ENCODE assay signal across 8 mouse cellular contexts in the genomic region with DNA sequence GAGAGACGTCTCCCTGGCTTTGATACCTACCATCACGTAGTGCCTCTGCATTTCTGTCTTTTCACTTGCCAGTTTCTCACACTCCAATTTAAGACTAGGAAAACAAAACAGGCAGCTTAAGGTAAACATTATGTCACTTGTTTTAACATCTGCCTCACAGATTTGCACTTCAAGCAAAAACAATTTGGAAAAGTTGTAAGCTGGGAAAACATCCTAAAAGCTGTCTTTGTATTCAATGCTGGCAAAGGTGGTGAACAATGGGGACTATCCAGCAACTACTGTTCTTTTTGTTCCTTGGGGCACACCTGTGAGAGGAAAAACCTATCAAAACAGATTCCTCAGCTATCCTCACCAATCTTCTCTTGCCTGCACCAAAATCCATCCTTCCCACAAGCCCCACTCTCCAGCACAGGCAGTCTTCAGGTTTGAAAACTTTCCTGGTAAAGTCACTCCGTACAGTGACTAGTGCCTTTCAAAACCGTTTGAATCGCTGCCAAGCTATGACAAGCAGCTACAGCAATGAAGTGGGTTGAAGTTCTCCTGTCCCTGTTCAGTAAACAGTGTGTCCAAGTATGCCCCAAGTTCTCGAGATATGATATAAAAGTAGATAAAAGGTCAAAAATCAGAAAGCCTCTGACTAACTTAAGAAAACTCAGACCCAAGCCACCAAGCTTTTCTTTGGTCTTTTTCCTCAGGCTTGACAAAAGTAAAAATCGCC. TPM values are rescaled to one million over a fixed set of nuclear protein-coding genes. Genes with fewer than 3 reads are reported as not detected.
DNase-seq lines count a peak whose midpoint lies in the region; ATAC-seq and TF ChIP-seq lines count a peak whose summit lies in the region.

No protein-coding gene starts in this region.

- TF ChIP-seq CTCF in liver, adult 2 months (IDR thresholded peaks at IDR 0.05; ENCODE audit: low read depth, low read length) = no peak

- intact Hi-C loops in gastrocnemius, postnatal 36 days (cut with DNase I) = loop anchor here (5.0 to 10.0 kb wide), 2 partner anchors 56 to 133 kb away; no protein-coding TSS in a partner anchor

- no peak for TF ChIP-seq POLR2A in liver, adult 2 months (IDR thresholded peaks at IDR 0.05; ENCODE audit: extremely low read depth, insufficient read depth, low read length)

- peak overlapping the region; percentile 69 for H3K4me2 ChIP-seq in forebrain, embryonic 11.5 days (ENCODE audit: low read depth, low read length, severe bottlenecking)
- H3K4me2 ChIP-seq in hindbrain, embryonic 16.5 days (ENCODE audit: low read length) = peak overlapping the region; percentile 53
- H3K4me2 ChIP-seq in neural tube, embryonic 12.5 days (replicated peaks) = peak overlapping the region; percentile 65

- no peaks in the 10 kb centered on the region; the same call in 1 of the 2 replicates for H3K36me3 ChIP-seq in forebrain, embryonic 11.5 days (ENCODE audit: control insufficient read depth, insufficient read depth, low read length)
- H3K36me3 ChIP-seq in hindbrain, embryonic 16.5 days (ENCODE audit: control insufficient read depth, insufficient read depth, low read length) = no peaks in the 10 kb centered on the region
- peaks cover 36% of the 10 kb centered on the region for H3K36me3 ChIP-seq in liver, adult 2 months (ENCODE audit: control insufficient read depth, insufficient read depth, low read length)
- 0 out of 2 replicates have a peak, but pooled peaks cover 3% of the 10 kb centered on the region for H3K36me3 ChIP-seq in neural tube, embryonic 12.5 days

- peak; percentile 54 for DNase-seq in gastrocnemius, adult 18-20 months (ENCODE audit: low spot score)
- no peak for DNase-seq in gastrocnemius, postnatal 36 days
- DNase-seq in adrenal gland, adult (ENCODE audit: inconsistent age in 2 of 2, low spot score in 1 of 2) = peak; percentile 66 to 93
- DNase-seq in forebrain, embryonic 11.5 days (ENCODE audit: low spot score) = no peak
- peak; percentile 96 for DNase-seq in liver, adult 2 months (ENCODE audit: extremely low read depth, low read depth, low spot score)
- no peak for DNase-seq in right cerebral cortex, postnatal 14 days

- H3K9ac ChIP-seq in forebrain, embryonic 11.5 days (ENCODE audit: low read length) = peak overlapping the region; percentile 96
- H3K9ac ChIP-seq in hindbrain, embryonic 16.5 days (ENCODE audit: low read depth, low read length) = peak overlapping the region; percentile 86
- peak overlapping the region; percentile 73 for H3K9ac ChIP-seq in liver, adult 2 months (ENCODE audit: low read depth, low read length)
- peak overlapping the region; percentile 88; the same call in 1 of the 2 replicates for H3K9ac ChIP-seq in neural tube, embryonic 12.5 days

- H3K4me3 ChIP-seq in forebrain, embryonic 11.5 days (ENCODE audit: low read depth, low read length) = peak overlapping the region; percentile 93
- H3K4me3 ChIP-seq in hindbrain, embryonic 16.5 days (ENCODE audit: low read length) = peak overlapping the region; percentile 82
- peak overlapping the region; percentile 44 for H3K4me3 ChIP-seq in liver, adult 2 months (ENCODE audit: insufficient read depth, low read depth, low read length)
- H3K4me3 ChIP-seq in neural tube, embryonic 12.5 days = peak overlapping the region; percentile 83

- peak overlapping the region; percentile 43; the same call in 1 of the 2 replicates for H3K27ac ChIP-seq in forebrain, embryonic 11.5 days (ENCODE audit: low read depth, low read length)
- no peak overlapping the region for H3K27ac ChIP-seq in hindbrain, embryonic 16.5 days (ENCODE audit: low read depth, low read length)
- peak overlapping the region; percentile 83 for H3K27ac ChIP-seq in liver, adult 2 months (replicated peaks; ENCODE audit: insufficient read depth, low read depth, low read length)
- no peak overlapping the region for H3K27ac ChIP-seq in neural tube, embryonic 12.5 days

- no peaks in the 10 kb centered on the region for H3K9me3 ChIP-seq in forebrain, embryonic 11.5 days (ENCODE audit: control insufficient read depth, low read length)
- no peaks in the 10 kb centered on the region for H3K9me3 ChIP-seq in hindbrain, embryonic 16.5 days (ENCODE audit: control insufficient read depth, low read length)
- H3K9me3 ChIP-seq in neural tube, embryonic 12.5 days = no peaks in the 10 kb centered on the region

- H3K27me3 ChIP-seq in forebrain, embryonic 11.5 days (ENCODE audit: control insufficient read depth, insufficient read depth, low read length) = no peaks in the 10 kb centered on the region
- no peaks in the 10 kb centered on the region for H3K27me3 ChIP-seq in hindbrain, embryonic 16.5 days (replicated peaks; ENCODE audit: control insufficient read depth, insufficient read depth, low read length)
- H3K27me3 ChIP-seq in liver, adult 2 months (ENCODE audit: control insufficient read depth, insufficient read depth, low read length) = no peaks in the 10 kb centered on the region
- H3K27me3 ChIP-seq in neural tube, embryonic 12.5 days (replicated peaks) = peaks cover 5% of the 10 kb centered on the region; the same call in 1 of the 2 replicates

- ATAC-seq in forebrain, embryonic 11.5 days (replicated peaks; ENCODE audit: low FRiP score) = no peak
- ATAC-seq in hindbrain, embryonic 16.5 days = no peak
- no peak for ATAC-seq in neural tube, embryonic 12.5 days (ENCODE audit: low FRiP score, low read depth)

- WGBS in forebrain, embryonic 11.5 days = 15% methylated on average over 7 of the region's 7 CpGs
- WGBS in hindbrain, embryonic 16.5 days = 9% methylated on average over 7 of the region's 7 CpGs
- 11% methylated on average over 7 of the region's 7 CpGs for WGBS in liver, adult 2 months
- 18% methylated on average over 7 of the region's 7 CpGs for whole genome bisulfite sequencing in neural tube, embryonic 12.5 days

- H3K79me2 ChIP-seq in liver, adult 2 months (ENCODE audit: control insufficient read depth, insufficient read depth, low read length) = peaks cover 25% of the 10 kb centered on the region; the same call in 1 of the 2 replicates

- peaks cover 4% of the 10 kb centered on the region; the same call in 1 of the 2 replicates for H3K4me1 ChIP-seq in forebrain, embryonic 11.5 days (replicated peaks; ENCODE audit: control insufficient read depth, insufficient read depth, low read length)
- peaks cover 27% of the 10 kb centered on the region for H3K4me1 ChIP-seq in hindbrain, embryonic 16.5 days (ENCODE audit: control insufficient read depth, insufficient read depth, low read depth, low read length)
- peaks cover 19% of the 10 kb centered on the region for H3K4me1 ChIP-seq in liver, adult 2 months (ENCODE audit: control insufficient read depth, insufficient read depth, low read length)
- peaks cover 34% of the 10 kb centered on the region for H3K4me1 ChIP-seq in neural tube, embryonic 12.5 days

RNA-seq across cellular contexts. Expression of gene Tle1, which starts 2.7 kb away (rescaled TPM):
- total RNA-seq in gastrocnemius, adult 18-20 months (2021) = 10 to 100 TPM; 18.1 to 18.8 TPM
- 10 to 100 TPM; 15.0 to 17.9 TPM for total RNA-seq in gastrocnemius, postnatal 36 days (2021)
- 61.6 and 63.9 TPM in 2 replicates for polyA plus RNA-seq in forebrain, embryonic 11.5 days (2014; fragmentation: Nextera tagmentation; extraction: Ambion mirVana)
- 26.8 and 31.5 TPM in 2 replicates for polyA plus RNA-seq in hindbrain, embryonic 16.5 days (2015; fragmentation: Nextera tagmentation; extraction: Ambion mirVana)
- total RNA-seq in liver, adult 2 months (2014; rRNA removed) = 84.4 and 94.6 TPM in 2 replicates
- polyA plus RNA-seq in liver, adult 2 months (2012; rRNA removed) = 49.6 and 55.8 TPM in 2 replicates
- 57.7 and 60.6 TPM in 2 replicates for polyA plus RNA-seq in neural tube, embryonic 12.5 days (2016; fragmentation: Nextera tagmentation; extraction: Ambion mirVana)

Comparison
In these comparisons a context has a peak if more than half of its experiments do, and no peak if none do; other contexts are left out.
1. DNase-seq: peak in gastrocnemius, adult 18-20 months (single experiment), adrenal gland, adult (2 of 2) and liver, adult 2 months (single experiment); none in gastrocnemius, postnatal 36 days (0 of 2), forebrain, embryonic 11.5 days (single experiment) and right cerebral cortex, postnatal 14 days (single experiment).
2. H3K27ac ChIP-seq: peak in forebrain, embryonic 11.5 days (single experiment) and liver, adult 2 months (single experiment); none in hindbrain, embryonic 16.5 days (single experiment) and neural tube, embryonic 12.5 days (single experiment).
3. Peak in every context shown above with its lines, with median percentiles within 50 percentile points of each other: H3K4me2 ChIP-seq, H3K4me3 ChIP-seq and H3K9ac ChIP-seq.